Mouse (Mus musculus) heart, adult 10 weeks (tissue): Measurements from ENCODE around the gene Dok5. TPM values are rescaled to one million over a fixed set of nuclear protein-coding genes. Genes with fewer than 3 reads are reported as not detected.

ENCODE experiments used
- polyA plus RNA-seq: library from polyadenylated mRNA; stranded (reverse); fragments of 350-450 nt; fragmentation: Illumina TruSeq; extraction: RNeasy Lipid Tissue Mini Kit (QIAGEN cat#74804); gene quantifications from one replicate; pipeline ENCODE4 v1.2.3, GENCODE M21; 2014; ENCODE audit warnings: low read depth, low replicate concordance

Gene Dok5
- 0.84 TPM for polyA plus RNA-seq

GRCm38 (mm10) chr2:170731632-170732561 lies at the start of gene Dok5:
Gene Dok5, plus strand, starts transcription at chr2:170731807.

Other genes starting within 250 kb of the Dok5 start
- gene Pfdn4, start 235.4 kb upstream of the Dok5 start, polyA plus RNA-seq = 20.8 TPM
- not detected for gene Cyp24a1, start 234.7 kb upstream of the Dok5 start, polyA plus RNA-seq
- not detected for gene 4930470P17Rik, start 129.8 kb upstream of the Dok5 start, polyA plus RNA-seq